Mouse (Mus musculus) liver, postnatal 0 days (tissue): ENCODE data around the gene Atg5.

Source experiments
- CTCF ChIP-seq: sonication (generic); IDR thresholded peaks from 2 replicates; pipeline ENCODE4 v1.5.1; 2016; ENCODE audit warnings: antibody characterized with exemption, low read depth
- EP300 ChIP-seq: IDR thresholded peaks from 2 replicates; pipeline ENCODE4 v1.6.1; 2016; ENCODE audit warnings: antibody characterized with exemption, low read depth, mild to moderate bottlenecking

- TF ChIP-seq CTCF, result no peak
- TF ChIP-seq EP300, result no peak
Observed at GRCm38 (mm10) chr10:44401600-44401999, 133.4 kb downstream of the Atg5 start.
